15 mouse cellular contexts compared by ENCODE assay signal in the genomic region with DNA sequence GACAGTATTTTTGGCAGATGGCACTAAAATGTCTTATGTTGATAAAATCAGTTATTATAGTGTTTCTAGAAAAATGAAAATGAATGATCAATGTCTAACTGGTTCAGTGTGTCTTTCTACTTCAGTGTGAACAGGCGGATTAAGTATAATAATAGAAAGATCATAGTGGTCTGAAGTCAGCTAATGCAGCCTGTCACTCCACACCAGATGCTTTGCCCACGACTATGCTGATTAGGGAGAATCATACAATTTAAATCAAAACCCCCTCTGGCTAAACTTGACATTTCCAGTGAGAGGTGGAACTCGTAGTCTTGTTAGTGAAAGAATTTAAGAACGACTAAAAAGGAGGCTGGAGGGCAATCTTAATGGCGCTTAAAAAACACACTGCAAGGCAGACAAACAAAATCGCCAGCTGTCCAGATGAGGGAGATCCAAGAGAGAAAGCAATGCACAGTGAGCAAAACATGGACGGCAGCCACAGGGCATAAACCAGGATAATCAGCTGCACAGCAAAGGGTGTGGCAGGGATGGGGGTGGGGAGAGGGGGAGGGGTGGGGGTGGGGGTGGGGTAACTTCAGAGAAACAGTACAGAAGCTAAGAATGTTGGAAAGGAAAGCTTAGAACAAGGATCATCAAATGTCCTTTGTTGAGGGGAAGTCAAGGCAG.
DNase-seq lines count a peak whose midpoint lies in the region; ATAC-seq and TF ChIP-seq lines count a peak whose summit lies in the region.
"Had no signal": no experiment of that assay in that cellular context is flagged by ENCODE, and none has a peak within 500 bp of the region (broad histone marks: within the 10 kb centered on the region; RNA-seq: fewer than 3 reads in every experiment).

No protein-coding gene starts in this region.

- peaks cover 9% of the 10 kb centered on the region; the same call in 1 of the 2 replicates for H3K4me1 ChIP-seq in heart, embryonic 10.5 days
- peaks cover 18% of the 10 kb centered on the region for H3K4me1 ChIP-seq in lung, adult 2 months (ENCODE audit: control insufficient read depth, insufficient read depth, low read length)
- peaks cover 16% of the 10 kb centered on the region; the same call in 1 of the 2 replicates for H3K4me1 ChIP-seq in embryonic facial prominence, embryonic 12.5 days
- H3K4me1 ChIP-seq in midbrain, postnatal 0 days (ENCODE audit: insufficient read depth, low read length), result no peaks in the 10 kb centered on the region

- DNase-seq in heart, embryonic 10.5 days (ENCODE audit: low spot score), result no peak
- no peak for DNase-seq in heart, adult 8-10 months (ENCODE audit: low spot score)
- DNase-seq in lung, postnatal 10 days, result peak; percentile 16
- no peak for DNase-seq in lung, adult 2 months
- DNase-seq in midbrain, postnatal 0 days (ENCODE audit: low spot score), result no peak
- DNase-seq in gastrocnemius, adult 2 months, result no peak
- no peak for DNase-seq in adrenal gland, adult 2 months
- DNase-seq: adrenal gland, postnatal 10 days; B cell, adult 2 months; cerebellum, adult 2 months; kidney, adult 18-20 months; lung, adult 18-20 months had no signal

- no peak for TF ChIP-seq POLR2A in lung, adult 2 months (IDR thresholded peaks at IDR 0.05; ENCODE audit: borderline replicate concordance, extremely low read depth, low read depth, low read length)

- H3K27ac ChIP-seq in heart, embryonic 10.5 days, result 0 out of 2 replicates have a peak overlapping the region, but pooled peaks have one; percentile 6
- peak overlapping the region; percentile 23; the same call in 1 of the 2 replicates for H3K27ac ChIP-seq in embryonic facial prominence, embryonic 12.5 days
- H3K27ac ChIP-seq in midbrain, postnatal 0 days (ENCODE audit: low read depth, low read length), result no peak overlapping the region
- no peak overlapping the region for H3K27ac ChIP-seq in gastrocnemius, adult 2 months
- H3K27ac ChIP-seq: hindbrain, embryonic 12.5 days had no signal

- no peak overlapping the region for H3K9ac ChIP-seq in embryonic facial prominence, embryonic 12.5 days
- H3K9ac ChIP-seq in midbrain, postnatal 0 days (replicated peaks; ENCODE audit: low read length, poor library complexity, severe bottlenecking), result no peak overlapping the region
- H3K9ac ChIP-seq: hindbrain, embryonic 12.5 days had no signal

- intact Hi-C loops in gastrocnemius, adult 2 months (cut with DNase I), result no loop called here

- TF ChIP-seq CTCF in lung, adult 2 months (IDR thresholded peaks at IDR 0.05; ENCODE audit: insufficient read depth, low read length), result no peak
- TF ChIP-seq CTCF in midbrain, postnatal 0 days (IDR thresholded peaks at IDR 0.05), result no peak
- TF ChIP-seq CTCF in gastrocnemius, adult 2 months (IDR thresholded peaks at IDR 0.05), result no peak

- no peaks in the 10 kb centered on the region for H3K27me3 ChIP-seq in heart, embryonic 10.5 days (ENCODE audit: insufficient read depth, poor library complexity, severe bottlenecking)
- H3K27me3 ChIP-seq in embryonic facial prominence, embryonic 12.5 days, result no peaks in the 10 kb centered on the region
- H3K27me3 ChIP-seq in midbrain, postnatal 0 days (ENCODE audit: insufficient read depth, low read length), result no peaks in the 10 kb centered on the region
- H3K27me3 ChIP-seq: hindbrain, embryonic 12.5 days had no signal

- WGBS in heart, embryonic 10.5 days, result 63% methylated on average over 7 of the region's 7 CpGs
- 56% methylated on average over 7 of the region's 7 CpGs for WGBS in lung, adult 2 months
- WGBS in embryonic facial prominence, embryonic 12.5 days, result 31% methylated on average over 7 of the region's 7 CpGs
- WGBS in midbrain, postnatal 0 days, result 28% methylated on average over 7 of the region's 7 CpGs

- no peak for ATAC-seq in embryonic facial prominence, embryonic 12.5 days (ENCODE audit: insufficient number of reproducible peaks, insufficient read depth, low FRiP score, low TSS enrichment)
- ATAC-seq in midbrain, postnatal 0 days (ENCODE audit: low FRiP score), result 0 out of 2 replicates have a peak, but pooled peaks have one; percentile 38

- H3K4me3 ChIP-seq in heart, embryonic 10.5 days, result no peak overlapping the region
- no peak overlapping the region for H3K4me3 ChIP-seq in lung, adult 2 months (replicated peaks; ENCODE audit: extremely low read depth, low read depth, low read length)
- no peak overlapping the region for H3K4me3 ChIP-seq in embryonic facial prominence, embryonic 12.5 days
- no peak overlapping the region for H3K4me3 ChIP-seq in midbrain, postnatal 0 days (ENCODE audit: low read depth, low read length)
- no peak overlapping the region for H3K4me3 ChIP-seq in gastrocnemius, adult 2 months
- H3K4me3 ChIP-seq: hindbrain, embryonic 12.5 days had no signal

- no peak overlapping the region for H3K4me2 ChIP-seq in embryonic facial prominence, embryonic 12.5 days (replicated peaks)
- no peak overlapping the region for H3K4me2 ChIP-seq in midbrain, postnatal 0 days (ENCODE audit: low read depth, low read length, poor library complexity, severe bottlenecking)
- H3K4me2 ChIP-seq: hindbrain, embryonic 12.5 days had no signal

- H3K9me3 ChIP-seq in heart, embryonic 10.5 days, result no peaks in the 10 kb centered on the region
- H3K9me3 ChIP-seq in embryonic facial prominence, embryonic 12.5 days, result no peaks in the 10 kb centered on the region
- no peaks in the 10 kb centered on the region for H3K9me3 ChIP-seq in midbrain, postnatal 0 days (ENCODE audit: low read length)
- H3K9me3 ChIP-seq: G1E; hindbrain, embryonic 12.5 days had no signal

- no peaks in the 10 kb centered on the region for H3K36me3 ChIP-seq in heart, embryonic 10.5 days
- no peaks in the 10 kb centered on the region for H3K36me3 ChIP-seq in embryonic facial prominence, embryonic 12.5 days
- H3K36me3 ChIP-seq in midbrain, postnatal 0 days (ENCODE audit: insufficient read depth, low read length), result no peaks in the 10 kb centered on the region
- H3K36me3 ChIP-seq: G1E; hindbrain, embryonic 12.5 days had no signal

Comparison
In these comparisons a context has a peak if more than half of its experiments do, and no peak if none do; other contexts are left out.
1. H3K27ac ChIP-seq: peak in heart, embryonic 10.5 days (single experiment) and embryonic facial prominence, embryonic 12.5 days (single experiment); none in midbrain, postnatal 0 days (single experiment) and gastrocnemius, adult 2 months (single experiment).